Mouse (Mus musculus) right cerebral cortex, postnatal 14 days (tissue): ENCODE measurements around the gene Alyref.
A peak's percentile ranks its signal among the peaks of the same experiment; 100 is the strongest.
"Not testable (repeated sequence)": the region's sequence is repeated elsewhere in the genome, so short reads cannot be mapped to it uniquely, and the experiment has no call there.

Experiments used
- DNase-seq: peaks from one replicate; pipeline ENCODE4 v3.0.0; 2022

The Alyref gene

DNA sequence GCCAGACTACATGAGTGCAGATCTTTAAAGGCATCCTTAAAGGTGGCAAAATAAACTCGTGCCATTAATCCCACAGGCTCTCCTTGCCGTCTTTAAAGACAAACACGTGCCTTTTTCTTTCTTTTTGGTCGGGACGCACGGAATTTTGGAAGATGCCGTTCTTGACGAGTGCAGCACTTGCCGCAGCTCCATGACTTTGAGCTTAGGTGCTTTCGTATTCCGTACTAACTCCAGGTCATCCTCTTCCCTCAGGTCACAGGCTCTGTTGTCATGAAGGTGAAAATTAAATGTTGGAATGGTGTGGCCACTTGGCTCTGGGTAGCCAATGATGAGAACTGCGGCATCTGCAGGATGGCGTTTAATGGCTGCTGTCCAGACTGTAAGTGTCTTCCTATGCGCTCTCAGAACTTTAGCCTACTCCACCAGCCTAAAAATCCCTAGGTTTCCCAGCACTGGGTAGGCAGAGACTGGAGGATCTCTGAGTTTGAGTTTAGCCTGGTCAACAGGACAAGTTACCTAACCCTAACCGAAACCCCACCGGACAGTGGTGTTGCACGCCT lies 905 bp upstream of the Alyref start:
- no peak for DNase-seq

DNA sequence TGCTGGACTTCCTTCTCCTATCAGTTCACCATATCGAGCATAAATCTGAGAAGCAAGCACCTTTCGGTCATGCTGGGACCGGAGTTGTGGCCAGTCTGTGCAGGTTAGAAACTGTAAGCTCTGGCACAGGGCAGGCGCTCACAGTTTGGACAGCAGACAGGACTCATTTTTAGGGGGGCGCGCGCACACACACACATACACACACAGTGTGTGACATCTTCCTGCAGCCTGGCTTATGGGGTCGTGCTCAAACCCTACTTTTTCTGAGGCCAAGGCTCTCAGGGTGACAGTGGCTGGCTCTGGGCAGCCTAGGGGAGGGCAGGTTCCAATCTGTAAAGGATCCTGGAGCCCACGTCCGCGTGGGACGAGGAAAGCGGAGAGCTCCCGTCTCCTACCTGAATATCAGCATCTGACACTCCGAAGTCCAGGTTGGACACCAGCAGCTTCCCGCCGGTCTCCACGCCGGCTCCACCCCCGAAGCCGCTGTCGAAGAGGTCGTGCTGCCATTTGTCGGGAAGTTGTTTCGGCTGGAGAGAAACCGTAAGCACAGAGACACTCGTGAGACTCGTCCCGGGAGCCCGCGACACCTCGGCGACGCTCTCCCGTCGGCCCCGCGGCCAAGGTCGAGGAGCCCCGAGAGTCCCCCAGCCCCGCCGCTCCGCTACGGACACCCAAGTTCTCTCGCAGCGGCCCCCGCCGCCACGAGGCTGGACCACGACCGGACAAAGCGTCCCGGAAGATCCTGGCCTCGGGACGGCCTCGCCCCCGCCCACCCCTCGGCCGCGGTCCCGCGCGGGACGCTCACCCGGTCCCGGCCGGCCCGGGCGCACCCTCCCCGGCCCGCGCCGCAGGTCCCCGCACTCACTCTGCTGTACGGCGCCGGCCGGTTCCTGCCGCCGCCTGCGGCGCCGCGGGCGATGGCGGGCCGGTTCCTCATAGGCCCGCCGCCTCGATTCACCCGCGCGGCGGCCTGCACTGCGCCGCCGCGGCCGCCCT lies 627 bp downstream of the Alyref start:
- DNase-seq = no peak

DNA sequence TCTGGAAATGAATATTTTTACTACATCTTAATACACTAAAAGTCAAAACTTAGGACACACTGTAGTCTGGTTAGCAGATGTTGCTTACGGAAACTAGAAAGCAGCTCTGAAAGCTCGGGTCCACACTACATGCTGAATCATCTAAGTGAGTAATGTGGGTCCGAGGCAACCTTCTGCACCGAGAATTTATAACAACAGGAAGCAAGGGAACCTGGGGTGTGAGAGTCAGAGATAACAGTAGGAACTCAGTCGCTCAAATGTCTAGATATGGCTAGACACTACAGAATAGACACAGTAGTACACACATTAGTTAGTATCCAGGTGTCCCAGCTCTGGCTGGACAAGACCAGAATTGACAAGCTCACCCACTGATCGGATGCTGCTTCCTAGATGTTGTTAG lies 9.6 kb downstream of the Alyref start:
- DNase-seq = no peak

GRCm38 (mm10) chr11:120583937-120584336 lies 14.2 kb downstream of the Alyref start:
- DNase-seq = no peak

DNA sequence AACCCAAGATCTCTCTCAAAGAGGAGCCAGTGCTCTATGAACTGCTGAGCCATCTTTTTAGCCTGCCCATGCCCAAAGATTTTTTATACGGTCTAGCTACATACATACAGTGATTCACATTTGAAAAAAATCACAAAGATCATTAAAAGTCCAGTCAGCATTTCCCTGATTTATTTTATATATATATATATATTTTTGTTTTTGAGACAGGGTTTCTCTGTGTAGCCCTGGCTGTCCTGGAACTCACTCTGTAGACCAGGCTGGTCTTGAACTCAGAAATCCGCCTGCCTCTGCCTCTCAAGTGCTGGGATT lies 15.2 kb downstream of the Alyref start:
- not testable (repeated sequence) for DNase-seq

GRCm38 (mm10) chr11:120582268-120582981 lies 15.7 kb downstream of the Alyref start:
- DNase-seq = no peak

DNA sequence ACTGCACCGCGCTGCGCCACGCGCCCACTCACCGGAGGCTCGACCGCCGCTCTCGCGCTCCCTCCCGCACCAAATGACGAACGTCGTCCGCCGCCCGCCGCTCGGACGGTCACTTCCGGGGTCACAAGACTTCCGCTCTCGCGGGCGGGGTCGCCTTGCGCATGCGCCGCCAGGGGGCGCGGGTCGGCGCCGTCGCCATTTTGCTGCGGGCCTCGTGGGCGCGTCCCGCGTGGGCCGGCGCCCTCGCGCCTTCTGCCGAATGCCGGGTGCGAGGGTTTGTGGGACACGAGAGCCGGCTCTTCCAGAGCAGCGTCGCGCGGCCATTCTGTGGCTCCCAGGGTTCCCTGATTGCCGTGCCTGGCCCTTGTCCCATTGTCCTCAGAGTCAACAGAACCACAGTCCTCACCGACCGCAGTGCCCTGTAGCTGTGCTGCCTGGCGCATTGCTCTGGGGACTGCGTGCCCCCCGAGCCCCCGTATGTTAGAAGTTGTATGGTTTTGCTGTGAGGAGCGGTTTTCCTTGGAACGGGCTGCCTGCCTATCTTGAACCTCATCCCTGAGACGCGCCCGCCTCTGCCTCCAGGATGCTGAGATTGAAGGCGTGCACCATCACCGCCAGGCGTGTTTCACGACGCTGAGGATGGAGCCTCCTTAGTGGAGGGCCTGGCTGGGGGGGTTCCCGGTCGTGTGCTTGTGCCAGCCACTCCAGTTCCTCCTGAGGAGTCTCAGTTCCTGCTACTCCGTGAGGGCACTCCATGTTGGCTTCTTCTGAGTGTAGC lies 16.5 kb downstream of the Alyref start, which contains the start of gene Arhgdia:
Gene Arhgdia, minus strand, starts transcription at position 135 of the 778 bp plus-strand sequence.
- DNase-seq = peak; percentile 90

DNA sequence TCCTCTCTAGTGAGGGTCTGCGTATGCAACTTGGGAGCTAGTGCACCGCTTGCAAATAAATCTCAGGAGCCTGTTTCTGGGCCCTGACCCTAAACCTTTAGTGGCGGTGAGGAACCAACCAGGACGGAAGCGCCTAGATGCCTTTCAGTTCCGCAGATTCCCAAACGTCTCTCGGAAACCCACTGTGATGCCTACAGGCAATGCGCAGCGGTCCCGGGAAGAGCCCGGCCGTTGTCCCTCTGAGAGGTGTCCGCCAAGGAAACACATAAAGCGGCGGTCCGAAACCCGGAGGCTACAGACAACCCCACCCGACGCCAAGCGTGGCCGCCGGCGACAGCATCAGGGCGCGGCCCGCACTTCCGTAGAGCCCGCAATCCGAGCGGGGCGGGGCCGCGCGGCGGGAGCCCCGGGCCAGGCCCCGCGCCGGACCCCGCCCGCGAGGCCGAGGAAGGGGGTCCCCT lies 17.3 kb downstream of the Alyref start:
- peak; percentile 37 for DNase-seq

- no peak for DNase-seq
Measured at GRCm38 (mm10) chr11:120580190-120580589, 18.0 kb downstream of the Alyref start.

DNA sequence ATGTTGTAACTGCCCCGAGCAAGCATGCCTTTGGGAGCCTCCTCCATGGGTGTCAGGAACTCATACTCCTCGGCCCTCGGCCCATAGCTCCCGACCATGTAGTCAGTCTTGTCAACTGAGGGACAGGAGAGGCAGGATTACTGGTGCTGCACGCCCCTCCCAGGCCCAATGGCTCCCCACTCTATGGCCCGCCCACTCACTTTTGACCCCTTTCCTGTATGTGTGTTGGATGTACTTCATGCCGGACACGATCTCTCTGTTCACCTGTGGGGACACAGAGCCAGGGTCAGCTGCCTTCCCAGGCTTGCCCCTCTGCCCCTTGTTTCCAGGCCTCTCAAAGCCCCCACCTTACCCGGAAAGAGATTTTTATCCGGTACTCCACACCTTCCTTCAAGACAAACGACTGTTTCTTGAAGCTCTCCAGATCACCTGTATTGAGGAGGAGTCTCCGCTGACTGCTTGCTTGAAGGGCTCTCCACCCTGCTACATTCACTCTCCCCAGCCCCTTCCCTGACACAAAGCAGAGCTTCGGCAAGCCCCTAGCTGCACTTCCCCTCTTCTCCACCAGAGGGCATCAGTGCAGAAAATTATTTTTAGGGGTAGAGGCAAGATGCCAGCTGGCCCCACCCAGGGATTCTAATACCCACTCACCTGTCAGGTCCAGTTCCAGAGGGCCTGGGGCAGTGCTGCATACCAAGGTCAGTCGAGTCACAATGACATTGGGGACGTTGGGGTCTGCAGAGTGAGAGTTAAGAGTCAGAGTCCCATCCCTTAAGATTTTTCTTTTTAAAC lies 18.7 kb downstream of the Alyref start:
- DNase-seq = peak; percentile 79

DNA sequence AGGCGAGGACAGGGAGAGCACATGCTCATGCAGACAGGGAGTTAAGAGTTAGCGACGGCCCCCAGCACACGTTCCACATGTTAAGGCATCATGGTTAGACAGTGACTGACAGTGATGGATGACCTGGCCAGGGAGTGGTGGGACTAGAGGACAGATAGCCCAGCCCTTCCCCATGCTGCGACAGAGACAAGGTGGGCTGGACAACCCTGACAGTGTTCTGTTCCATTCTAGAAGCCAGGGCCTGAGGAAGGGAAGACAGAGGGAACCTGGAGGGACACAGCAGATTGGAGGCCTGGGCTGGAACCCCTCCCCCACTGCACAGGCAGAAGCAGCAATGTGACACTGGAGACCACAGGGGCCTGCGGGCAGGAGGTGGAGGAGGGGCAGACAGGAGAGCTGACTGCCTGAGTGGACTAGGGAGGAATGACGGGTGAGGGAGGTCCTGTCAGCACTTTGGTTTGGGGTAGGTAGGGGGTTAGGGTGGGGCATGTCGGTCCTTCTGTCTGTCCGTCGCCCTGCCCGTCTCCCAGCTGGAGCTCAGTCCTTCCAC lies 19.4 kb downstream of the Alyref start:
- DNase-seq = no peak

DNA sequence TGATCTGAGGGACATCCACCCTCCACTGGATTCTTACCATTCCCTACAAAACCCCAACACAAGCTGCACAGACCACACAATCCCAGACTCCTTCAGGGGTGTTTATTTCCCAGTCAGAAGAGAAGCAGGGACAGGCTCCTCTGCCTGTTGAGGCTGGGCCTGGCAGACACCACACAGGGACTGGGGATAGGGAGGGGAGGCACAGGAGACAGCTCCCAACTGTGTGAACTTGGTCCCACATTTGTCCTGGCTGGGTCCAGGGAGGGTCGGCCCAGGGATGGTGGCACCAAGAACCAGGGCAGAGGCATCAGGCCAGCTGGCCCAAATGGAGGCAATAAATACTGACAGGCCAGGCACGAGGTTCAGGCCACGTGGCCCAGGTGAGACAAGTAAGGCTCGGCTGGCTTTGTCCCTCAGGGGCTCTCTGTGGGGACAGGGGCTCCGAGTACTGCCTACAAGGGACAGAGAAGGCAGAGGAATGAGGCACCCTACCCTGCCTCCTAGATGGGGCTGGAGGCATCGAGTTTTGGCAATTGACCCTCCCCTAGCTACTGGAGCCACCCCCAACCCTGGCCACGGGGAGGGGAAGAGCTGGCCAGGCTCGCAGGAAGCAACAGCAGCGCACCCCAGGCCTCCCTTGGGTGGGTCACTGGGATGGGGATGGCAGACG lies 20.0 kb downstream of the Alyref start:
- no peak for DNase-seq

DNA sequence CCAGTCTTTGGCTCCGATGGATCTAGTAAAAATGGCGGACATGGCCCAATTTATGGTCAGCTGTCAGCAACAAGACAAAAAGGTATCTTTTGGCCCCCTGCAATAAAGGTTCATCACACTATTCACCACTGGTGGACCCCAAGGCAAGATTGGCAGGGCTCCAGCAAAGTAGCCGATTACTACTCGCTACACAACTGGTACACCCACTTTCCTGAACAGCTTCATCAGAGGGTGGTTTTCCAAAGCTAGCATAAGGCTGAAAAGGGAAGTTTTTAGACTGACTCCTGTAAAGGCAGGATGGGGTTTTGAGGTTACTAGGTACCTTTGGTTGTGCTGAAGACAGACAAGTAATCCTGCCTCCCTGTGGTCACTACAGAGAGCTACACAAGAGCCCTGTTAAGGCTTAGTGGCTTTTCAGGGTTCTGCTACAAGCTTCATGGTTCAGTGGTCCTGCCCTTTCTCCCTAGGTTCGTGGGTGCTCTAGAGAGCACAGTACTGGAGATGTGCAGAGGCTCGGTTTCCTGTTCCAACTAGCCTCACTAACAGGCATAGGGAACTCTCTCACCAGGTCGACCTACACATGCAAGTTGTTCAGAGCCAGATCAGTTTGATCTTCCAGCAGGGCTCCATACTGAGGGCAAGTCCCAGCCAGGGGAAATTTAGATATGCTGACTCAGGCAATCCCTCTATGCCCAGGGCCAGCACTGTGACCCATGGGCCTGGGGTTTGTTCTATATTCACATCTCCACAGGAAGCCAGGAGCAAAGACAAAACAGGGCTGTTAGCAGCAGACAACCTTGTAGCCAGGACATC lies 20.7 kb downstream of the Alyref start:
- DNase-seq = peak; percentile 37

DNA sequence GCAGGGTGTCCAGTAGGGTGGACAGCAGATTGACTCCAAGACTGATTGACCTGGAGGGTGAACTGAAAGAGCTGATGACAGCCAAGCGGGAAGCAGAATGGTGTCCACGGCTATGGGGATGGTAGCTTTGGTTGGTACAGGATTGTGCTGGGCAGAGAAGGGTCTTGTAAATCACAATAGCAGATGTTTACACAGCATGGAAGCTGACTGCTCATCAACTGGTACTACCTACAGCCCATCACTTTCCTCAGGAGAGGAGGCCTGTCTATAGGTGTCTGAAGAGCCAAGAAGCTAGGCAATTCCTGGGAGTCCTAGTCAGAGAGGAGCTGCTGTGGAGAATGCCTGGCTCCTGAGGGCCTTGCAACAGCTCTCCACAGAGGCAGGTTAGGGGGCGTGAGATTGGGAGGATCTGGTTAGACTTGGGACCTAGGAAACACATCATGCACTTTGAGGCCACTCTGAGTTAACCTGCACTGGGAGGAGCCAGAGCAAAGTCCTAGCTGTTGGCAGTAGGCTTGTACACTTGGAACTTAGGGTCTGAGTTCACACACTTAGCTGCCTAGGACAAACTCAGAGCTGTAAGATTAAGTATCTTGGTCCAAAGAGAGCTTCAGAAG lies 21.7 kb downstream of the Alyref start:
- DNase-seq = no peak

DNA sequence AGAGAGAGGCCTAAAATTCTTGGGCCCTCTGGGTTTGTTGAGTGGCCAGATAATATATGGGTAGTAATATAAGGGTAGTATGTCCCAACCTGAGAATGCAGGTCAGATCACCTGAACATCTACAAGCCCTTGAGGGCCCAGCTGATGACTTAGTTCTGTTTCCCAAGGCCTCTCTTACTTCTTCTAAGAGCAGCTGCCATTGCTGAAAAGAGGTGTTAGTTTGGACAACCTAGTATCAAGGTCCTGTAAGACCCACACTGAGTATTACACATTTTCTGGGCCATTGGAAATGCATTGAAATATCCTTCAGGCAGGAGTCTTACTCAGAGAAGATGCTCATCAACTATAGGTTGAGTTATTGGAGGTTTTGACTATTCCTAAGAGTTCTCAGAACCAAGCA lies 22.2 kb downstream of the Alyref start:
- no peak for DNase-seq

- no peak for DNase-seq
Measured at GRCm38 (mm10) chr11:120575046-120575445, 23.1 kb downstream of the Alyref start.

- no peak for DNase-seq
Measured at GRCm38 (mm10) chr11:120574278-120574600, 23.9 kb downstream of the Alyref start.

DNA sequence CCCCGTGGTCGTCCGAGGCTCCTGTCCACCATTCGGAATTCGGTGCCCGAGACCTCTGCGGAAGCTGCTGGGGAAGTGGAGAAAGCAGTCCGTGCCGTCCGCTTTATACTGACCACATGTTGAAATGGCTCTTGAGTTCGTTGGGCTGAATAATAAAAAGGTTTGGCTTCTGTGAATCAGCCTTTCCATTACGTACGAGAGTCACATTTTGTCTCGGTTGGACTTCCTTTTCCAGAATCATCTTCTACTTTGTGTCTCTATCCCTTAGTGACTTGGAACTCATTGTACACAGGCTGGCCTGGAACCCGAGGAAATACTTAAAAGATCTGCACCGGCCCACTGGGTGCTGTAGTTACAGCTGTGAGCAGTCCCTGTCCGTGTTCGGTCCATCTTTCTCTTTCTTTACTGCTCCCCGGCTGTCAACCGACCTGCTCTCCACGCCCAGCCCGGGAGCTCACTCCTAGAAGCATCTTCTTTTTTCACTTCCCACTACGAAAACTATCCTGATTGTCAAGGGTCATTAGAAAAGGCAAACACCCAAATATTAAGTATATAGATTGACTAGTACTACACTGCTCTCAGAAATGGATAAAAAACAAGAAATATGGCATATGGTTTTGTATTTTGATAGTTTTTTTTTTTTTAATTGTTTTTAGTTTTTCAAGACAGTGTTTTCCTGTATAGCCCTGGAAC lies 24.4 kb downstream of the Alyref start:
- no peak for DNase-seq
